Mouse (Mus musculus): ENCODE data around the gene Endog.
"Not testable (repeated sequence)": the region's sequence is repeated elsewhere in the genome, so short reads cannot be mapped to it uniquely, and the experiment has no call there.

Endog gene

DNA sequence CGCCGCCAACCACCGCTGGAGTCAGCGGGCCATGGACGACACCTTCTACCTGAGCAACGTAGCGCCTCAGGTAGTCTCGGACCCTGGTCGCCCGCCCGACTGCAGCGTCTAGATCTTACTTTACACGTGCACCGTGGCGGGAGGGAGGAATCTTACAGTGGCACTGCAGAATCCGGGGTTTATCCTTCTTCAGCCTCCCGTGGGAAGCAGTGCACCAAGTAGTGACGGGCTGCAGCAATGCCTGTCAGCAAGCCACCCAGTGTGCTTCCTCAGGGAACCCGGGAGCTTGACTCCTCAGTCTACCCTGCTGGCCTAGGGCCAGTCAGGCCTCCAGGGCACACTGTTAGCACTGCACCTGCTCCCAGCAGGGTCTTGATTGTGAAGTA, 697 bp downstream of the Endog start:
- DNase-seq: no peak

DNA sequence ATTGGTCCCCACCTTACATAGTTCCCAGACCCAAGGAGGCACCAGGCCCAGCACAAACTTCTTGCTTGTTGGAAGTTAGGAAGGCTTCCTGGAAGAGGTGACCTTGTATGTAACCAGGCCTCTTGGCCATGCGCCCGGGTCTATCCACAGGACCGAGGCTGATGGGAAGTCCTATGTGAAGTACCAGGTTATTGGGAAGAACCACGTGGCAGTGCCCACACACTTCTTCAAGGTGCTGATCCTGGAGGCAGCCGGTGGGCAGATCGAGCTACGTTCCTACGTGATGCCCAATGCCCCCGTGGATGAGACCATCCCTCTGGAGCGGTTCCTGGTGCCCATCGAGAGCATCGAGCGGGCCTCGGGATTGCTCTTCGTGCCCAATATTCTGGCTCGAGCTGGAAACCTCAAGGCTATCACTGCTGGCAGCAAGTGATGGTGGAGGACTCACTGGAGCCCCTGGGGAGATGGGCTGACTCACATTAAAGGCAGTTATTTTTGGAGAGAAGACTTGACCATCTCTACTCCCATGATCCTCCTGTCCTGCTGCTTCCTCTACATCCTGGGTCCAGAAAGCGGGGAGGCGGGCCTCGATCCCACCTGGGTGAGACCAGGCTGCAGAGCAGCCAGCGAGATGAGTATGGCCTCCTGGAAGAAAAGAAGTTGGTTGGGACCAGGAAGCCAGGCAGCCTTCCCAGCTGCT, 2.4 kb downstream of the Endog start:
- DNase-seq: no peak

DNA sequence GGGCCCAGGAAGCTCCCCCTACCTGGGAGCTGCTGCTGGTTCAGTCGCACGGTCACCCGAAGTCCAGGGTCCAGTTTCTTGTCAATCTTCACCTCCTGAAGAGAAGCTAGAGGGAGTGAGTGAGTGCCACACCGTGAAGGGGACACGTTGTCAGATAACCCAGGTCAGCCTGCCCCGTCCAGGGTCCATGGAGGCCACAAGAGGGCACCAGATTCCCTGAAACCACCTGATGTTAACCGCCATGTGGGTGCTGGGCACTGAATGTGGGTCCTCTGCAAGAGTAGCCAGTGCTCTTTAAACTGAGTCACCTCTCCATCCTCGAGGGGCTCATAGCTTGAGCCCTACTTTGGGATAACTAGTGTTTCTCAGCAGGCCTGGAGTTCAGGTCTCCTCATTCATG, 4.6 kb downstream of the Endog start:
- no peak for DNase-seq

DNA sequence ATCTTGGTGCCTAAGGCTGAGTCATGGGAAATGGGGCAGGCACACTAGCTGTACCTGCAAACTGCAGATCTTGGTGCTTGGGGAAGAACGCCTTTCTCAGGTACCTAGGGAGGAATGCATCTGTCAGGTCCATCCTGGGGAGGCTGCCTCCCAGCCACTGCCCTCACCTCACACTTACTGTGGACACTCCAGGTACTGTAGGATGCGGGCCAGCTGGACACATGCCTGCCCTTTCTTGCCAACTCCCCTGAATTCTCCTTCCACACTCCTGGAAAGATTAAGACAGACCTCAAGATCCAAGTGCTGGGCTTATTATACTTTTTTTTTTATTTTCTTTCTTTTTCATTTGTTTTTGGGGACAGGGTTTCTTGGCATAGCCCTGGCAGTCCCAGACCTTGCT, 5.3 kb downstream of the Endog start:
- DNase-seq: no peak

DNA sequence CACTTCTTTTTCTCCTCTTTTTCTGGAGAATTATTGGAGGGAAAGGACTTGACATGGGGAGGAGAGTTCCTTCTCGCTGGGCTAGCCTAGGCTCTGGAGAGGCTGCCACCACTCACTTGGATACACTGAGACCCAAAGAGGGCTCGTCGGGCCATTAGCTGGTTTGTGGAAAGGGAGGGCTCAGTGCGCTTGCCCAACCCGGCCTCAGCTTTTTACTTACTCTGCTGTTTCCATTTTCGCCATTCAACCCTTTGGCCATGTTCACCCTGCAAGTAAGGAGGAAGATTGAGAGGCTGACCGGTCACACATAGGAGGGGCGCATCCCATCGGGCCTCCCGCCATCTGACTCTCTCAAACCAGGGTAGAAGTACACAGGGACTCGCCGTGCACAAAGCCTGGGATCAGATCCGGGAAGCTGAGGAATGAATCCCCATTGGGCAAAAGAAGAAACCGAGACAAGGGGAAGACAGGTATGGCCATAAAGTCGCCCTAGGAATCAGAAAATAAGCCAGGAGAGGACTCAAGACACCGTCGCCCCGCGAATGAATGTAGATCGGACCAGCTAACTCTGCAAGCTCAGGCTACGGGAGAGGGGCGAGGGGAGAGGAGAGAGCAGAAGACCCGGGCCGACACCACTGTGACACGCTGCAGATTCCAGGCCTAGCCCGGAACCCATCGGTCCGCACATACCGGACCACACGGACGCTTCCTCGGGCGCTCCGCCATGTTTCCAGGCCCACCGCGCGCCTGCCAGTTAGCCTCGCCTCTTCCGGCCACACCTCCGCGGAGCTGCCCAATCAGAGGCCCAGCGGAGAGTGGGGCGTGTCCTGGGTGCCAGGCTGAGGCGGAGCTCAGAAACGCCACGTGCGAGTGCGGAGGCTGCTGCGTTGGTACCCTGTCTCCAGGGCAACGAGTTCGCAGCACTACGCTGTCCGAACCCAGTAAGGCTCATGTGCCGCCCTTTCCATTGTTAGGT, 6.7 kb downstream of the Endog start, which contains the start of gene Spout1:
Spout1 (minus strand) TSS at position 760 of the 976 bp plus-strand sequence.
- DNase-seq: peak; percentile 95 to 97

DNA sequence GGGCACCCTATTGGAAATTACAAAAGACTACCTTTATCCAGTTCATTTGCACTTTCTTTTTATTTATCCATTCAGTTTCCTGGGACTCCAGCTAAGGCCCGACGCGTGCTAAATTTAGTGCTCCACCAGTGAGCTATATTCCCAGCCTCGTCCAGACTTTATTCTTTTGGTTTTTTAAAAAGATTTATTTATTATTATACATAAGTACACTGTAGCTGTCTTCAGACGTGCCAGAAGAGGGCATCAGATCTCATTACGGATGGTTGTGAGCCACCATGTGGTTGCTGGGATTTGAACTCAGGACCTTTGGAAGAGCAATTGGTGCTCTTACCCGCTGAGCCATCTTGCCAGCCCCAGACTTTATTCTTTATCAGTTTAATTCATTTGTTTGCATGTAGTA, 7.4 kb downstream of the Endog start:
- not testable (repeated sequence) for DNase-seq

DNA sequence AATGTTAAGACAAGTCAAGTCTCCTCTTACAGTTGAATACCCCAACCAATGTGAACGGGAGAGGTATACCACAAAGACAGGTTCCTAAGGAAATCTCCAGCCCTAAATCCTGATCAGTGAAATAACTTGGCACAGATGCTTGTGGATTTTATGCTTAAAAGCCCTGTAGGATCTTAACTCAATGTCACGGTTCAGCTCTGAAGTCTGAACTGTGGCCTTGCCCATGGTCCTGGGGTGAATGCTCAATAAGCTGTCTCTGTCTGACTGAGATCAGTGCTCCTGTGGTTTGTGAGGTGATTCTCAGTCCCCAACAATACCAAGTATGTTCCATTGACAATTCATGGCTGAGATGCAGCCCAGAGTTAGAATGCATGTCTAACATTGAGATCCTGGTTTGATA, 11.1 kb downstream of the Endog start:
- DNase-seq: no peak

DNA sequence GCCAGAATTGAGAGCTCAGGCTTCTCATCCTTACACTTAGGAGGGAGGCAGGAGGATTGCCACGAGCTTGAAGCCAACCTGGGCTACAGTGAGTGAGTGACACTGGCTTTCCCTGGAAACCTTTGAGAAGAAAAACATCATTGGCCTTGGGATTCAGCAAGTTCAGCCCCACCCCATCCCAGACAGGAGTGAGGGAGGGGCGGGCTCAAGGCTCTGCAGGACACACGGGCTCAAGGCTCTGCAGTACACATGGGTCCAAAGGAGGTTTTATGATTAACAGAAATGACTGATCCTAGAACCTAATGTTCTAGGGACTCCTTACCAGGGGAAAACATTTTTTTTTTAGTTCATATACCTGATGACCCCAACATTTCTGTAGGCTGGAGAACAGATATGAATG, 12.4 kb downstream of the Endog start:
- no peak for DNase-seq

DNA sequence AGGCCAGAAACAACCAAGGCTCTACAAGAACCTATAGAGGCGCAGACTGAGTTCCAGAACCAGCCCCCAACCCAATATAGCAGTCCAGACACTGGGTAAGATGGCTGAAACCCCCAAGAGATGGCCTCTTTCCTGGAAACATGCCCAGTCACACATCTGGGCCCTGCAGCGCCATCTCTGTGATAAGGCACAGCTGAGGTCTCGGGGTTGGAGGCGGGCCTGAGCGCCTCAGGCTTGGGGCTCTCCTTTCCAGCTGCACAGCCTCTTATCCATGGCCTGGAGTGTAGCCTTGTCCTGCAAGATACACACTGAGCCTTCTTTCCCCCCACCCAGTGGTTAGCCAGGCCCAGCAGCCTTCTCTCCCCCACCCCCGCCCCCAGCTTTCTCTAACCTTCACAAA, 14.0 kb downstream of the Endog start:
- DNase-seq: no peak

DNA sequence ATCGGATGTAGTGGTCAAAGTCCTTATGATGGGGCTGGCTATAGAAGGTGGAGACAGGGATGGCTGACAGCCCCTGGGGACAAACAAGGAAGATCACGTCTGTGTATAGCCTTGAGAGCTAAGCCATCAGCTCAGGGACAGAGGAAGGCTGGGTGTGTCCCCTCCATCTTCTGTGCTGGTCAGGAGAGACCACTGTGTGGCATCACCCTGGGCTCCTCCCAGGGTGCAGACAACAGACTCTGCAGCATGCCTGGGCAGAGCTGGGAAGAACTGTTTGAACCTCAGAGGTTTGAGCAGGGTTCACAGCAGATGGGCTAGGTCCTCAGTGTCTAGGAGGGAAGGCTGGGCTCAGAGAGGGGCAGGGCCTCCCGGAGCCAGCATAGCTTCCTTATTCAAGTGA, 14.4 kb downstream of the Endog start:
- DNase-seq: no peak

DNA sequence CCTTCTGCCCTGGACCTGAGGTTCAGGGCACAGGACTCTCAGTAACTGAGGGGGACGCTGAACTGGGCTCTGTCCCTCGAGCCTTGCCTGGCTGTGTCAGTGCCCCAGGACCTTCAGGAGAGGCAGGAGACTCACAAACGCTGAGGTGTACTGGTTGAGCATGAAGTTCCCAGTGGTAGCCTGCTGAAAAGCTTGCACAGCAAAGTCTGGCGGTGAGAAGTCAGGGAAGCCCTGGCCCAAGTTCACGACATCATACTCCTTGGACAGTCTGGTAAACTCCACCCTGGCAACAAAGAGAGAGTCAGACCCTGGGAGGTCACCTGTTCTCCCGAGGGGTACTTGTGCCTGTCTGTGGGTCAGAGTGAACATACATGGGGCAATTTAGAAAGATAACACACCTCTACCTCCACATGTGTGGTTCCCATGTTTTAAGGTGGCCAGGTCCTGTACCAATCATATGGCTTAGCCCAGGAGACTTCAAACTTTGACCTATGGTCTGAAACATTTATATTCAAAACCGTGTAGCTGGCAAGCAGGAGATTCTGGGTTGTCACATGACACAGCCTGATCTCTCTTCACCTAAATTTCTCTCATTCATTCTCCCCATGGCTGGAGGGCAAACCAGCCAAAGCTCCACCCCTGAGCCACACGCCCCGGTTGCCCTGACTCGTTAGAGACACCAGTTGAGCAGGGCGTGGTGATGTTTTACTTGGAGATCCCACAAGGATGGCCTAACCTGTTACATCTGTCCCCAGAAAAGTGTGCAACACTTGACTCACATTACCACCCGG, 20.7 kb downstream of the Endog start:
- DNase-seq: no peak

DNA sequence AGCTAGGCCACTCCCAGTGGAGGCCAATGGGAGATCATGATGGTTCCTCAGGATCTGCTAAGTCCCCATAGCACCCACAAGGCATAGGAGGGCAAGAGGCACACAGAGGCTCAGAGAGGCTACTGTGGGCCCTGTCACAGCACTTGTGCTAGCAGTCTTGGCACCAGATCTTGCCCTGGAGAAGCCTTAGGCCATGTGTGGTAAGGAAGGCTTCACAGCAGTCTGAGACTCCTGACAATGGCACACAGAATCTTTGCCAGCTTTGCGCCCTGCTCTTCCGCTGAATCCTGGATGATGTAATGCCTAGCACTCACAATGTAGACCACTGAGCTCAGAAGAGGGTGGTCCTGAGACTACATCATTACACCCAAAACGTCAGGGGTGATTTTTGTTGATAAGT, 23.4 kb downstream of the Endog start:
- DNase-seq: no peak

DNA sequence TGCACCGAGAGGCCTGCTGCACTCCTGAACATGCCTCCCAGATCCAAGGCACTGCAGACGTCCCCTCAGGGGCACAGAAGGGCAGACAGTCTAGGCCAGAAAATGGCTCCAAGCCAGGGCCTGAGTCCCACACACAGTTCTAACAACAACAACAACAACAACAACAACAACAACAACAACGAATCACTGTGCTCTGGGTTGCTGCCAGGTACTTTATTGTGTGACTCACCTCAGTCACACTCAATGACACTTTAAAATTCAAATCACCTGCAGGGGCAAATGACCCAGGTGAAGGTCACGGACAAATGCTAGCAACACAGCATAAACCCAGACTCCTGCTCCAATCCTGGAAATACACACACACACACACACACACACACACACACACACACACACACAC, 26.7 kb downstream of the Endog start:
- DNase-seq: no peak

DNA sequence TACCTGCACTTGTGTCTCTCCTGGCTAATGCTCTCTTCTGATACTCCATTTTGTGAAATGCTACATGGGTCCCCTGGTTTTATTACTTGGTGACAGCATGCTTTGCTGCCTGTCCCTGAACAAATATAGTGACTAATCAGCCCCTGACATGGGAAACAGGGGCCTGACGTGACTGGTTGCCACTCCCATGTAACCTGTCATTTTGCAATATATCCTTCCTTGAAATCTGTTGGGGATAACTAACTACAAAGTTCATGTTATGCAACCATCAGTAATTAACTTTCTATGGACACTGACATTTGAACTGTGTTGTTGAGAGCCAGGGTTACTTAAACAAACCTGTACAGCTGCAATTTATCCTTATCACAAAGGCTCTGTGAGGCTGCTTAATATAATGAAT, 28.7 kb downstream of the Endog start:
- DNase-seq: peak; percentile 43 to 60

DNA sequence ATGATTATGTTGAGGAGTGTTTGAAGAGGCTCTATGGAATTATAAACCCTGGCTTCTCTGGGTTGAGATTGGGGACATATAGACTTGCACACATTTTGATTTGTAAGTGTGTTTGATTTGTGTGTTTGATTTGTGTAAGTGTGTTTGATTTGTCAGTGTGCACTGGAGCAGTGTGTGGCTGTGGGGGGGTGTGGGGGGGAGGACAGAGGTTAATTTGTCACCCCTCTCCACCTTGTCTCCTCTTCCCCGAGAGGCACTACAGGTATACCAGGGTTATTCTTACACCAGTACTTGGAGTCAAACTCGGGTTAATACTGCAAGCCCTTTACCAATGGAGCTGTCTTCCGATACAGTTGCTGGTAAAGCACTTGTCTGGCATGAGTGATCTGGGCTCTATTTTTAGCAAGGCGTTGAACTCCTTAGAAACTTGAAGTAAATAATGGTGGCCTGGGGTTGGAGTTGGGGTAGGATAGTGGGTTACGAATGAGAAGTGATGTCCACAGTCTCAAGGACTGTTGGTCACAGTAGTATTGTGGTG, 29.2 kb downstream of the Endog start:
- DNase-seq: no peak

DNA sequence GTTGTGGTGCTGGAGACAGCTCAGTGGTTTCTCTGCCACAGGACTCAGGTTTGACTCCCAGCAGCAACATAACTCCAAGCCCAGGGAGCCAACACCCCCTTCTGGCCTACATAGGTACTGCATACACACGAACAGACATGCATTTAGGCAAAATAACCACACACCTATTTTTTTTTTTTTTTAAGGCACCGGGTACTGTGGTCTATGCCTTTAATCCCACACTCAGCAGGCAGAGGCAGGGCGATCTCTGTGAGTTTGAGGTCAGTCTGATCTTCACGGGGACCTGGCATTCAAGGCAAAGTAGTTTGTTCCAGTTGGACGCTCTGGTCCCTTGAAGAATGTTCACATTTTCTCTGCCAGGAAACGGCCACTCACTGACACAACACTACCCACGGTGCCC, 32.1 kb downstream of the Endog start:
- peak in 1 of 2 experiments; percentile 24 for DNase-seq

DNA sequence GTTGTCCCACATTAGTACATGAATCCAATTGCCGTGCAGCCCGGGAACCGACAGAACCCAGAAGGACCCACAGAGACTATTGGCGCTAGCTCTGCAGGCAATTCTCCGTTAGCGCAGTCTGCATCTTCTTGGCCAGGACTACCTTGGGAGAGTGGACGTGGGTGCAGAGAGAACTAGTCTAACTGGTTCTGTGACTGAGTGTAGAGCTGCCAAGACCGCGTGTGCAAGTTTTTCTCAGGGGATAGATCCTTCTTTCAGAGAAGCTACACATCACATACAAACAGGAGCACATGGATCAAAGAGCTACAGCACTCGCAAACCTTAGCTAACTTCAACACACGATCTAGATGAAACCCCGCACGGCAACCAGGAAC, 33.9 kb downstream of the Endog start:
- DNase-seq: peak; percentile 65 to 73

DNA sequence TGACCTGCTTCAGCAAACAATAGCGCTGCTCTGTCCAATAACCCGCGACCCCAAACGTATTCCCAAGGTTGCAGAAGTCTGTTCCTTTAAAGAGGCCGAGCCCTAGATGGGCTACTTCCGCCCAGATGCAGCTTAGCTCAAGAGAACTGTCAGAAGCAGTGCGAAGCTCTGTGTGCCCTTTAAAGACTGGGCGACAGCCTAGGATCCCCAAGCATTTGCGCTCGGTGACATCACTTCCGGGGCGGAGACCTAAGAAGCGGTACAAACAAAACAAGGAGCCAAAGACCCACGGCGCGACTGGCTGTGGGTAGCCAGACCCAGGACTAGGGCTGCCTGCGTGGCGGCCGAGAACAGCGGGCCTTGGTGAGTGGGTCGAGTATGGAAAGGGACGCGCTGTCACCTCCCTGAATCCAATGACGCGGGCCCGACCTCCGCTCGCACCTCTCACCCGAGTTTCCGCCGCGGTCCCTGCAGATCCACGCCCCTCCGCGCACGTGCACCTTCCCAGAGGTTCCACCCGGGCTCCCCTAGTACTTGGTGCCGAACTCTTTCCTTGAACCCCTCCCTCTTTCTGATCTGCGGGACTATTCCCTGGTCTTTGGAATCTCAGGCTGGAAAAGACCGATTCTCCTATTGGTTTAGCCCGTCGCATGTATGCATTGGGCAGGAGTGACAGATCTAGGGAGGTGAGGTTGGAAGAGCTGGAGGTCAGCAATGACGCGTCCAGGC, 34.5 kb downstream of the Endog start, which contains the start of gene Kyat1:
Kyat1 (minus strand) TSS at position 219 of the 729 bp plus-strand sequence.
- DNase-seq: peak; percentile 95 to 96

DNA sequence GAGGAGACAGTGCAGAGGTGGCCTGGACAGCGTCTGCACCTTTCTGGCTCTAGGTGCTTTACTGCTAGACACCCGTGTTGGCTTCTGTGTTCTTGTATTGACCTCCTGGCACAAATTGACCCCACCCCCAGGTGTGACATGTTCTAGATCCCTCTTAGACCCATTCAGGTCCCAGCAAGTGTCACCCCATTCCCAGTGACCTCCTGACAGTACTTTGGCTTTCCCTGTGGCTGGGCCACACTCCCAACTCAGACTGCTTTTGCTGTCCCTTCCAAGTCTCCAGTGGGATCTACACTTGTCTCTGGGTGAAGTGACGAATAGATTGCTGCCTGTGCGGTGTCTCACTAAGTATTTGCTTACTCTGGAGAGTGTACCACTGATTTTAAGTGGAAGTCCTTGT, 36.1 kb downstream of the Endog start:
- no peak for DNase-seq

DNA sequence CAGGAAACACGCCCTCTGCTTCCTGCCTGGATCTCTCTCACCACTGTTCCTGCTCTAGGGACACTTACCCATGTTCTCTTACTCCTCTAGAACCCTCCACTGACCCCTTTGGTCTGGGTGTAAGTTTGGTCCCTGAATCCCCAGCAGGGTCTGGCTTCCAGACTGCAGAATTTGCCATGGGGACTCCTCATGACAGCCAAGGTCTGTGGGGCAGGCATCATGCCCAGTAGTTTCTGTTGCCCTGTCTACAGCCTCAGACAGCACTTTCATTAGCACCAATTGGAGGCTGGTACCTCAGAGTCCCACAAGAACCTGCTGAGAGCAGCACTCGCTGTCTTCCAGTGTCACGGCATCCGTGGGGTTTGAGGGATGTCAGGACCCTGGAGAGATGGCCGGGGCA, 36.6 kb downstream of the Endog start:
- DNase-seq: no peak

DNA sequence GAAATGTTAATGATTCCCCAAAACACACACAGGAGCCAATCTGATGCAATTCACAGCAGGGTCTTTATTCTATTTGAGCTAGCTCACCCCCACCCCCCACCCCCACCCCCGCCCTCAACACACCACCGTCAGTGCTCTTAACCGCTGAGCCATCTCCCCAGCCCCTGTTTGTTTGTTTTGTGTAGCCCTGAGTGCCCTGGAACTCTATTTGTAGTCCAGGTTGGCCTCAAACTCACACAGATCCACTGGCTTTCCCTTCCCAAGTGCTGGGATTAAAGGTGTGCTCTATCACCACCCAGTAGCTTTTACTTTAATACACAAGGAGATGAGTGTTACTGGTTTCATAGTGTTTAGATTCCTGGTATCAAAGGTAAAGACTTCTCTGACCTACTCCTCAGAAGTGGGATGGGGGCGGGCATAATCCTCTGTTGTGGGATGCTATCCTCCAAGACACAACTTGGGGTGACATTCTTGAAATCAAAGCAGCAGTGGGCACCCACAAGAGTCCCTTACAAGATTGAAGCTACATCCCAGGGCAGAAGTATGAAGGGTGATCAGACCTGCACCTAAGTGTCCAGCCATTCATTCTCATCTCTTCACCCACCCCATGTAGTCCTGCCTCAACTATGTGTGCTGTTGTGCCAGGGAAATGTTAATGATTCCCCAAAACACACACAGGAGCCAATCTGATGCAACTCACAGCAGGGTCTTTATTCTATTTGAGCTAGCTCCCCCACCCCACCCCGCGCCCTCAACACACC, 40.3 kb downstream of the Endog start:
- no peak for DNase-seq

All from lung, adult 18-20 months (tissue).